Mouse (Mus musculus) midbrain, embryonic 15.5 days (tissue): Measurements from ENCODE around the gene Prickle1. TPM values are rescaled to one million over a fixed set of nuclear protein-coding genes. Genes with fewer than 3 reads are reported as not detected.

Experiments
- ATAC-seq: fragments of 200-750 bp; cut with Nextera tagmentation; replicated peaks from 2 replicates; pipeline ENCODE4 v1.8.0; 2017; ENCODE audit warnings: moderate TSS enrichment
- H3K27ac ChIP-seq: fragments of 300-500 bp; sonication (generic); 2 replicates; pipeline ENCODE4 v1.5.1; 2015; ENCODE audit warnings: mild to moderate bottlenecking, inconsistent platforms
- H3K27me3 ChIP-seq: fragments of 300-500 bp; sonication (generic); replicated peaks from 2 replicates; pipeline ENCODE4 v1.6.1; 2015; ENCODE audit warnings: inconsistent platforms
- H3K36me3 ChIP-seq: fragments of 300-500 bp; sonication (generic); replicated peaks from 2 replicates; pipeline ENCODE4 v1.6.1; 2015; ENCODE audit warnings: inconsistent platforms
- H3K4me1 ChIP-seq: fragments of 300-500 bp; sonication (generic); 2 replicates; pipeline ENCODE4 v1.6.1; 2015; ENCODE audit warnings: inconsistent platforms
- H3K4me2 ChIP-seq: fragments of 300-500 bp; sonication (generic); 2 replicates; pipeline ENCODE4 v1.6.1; 2015; ENCODE audit warnings: inconsistent platforms, mild to moderate bottlenecking, moderate library complexity
- H3K4me3 ChIP-seq: fragments of 300-500 bp; sonication (generic); 2 replicates; pipeline ENCODE4 v1.5.1; 2015; ENCODE audit warnings: mild to moderate bottlenecking, inconsistent platforms
- H3K9ac ChIP-seq: fragments of 300-500 bp; sonication (generic); 2 replicates; pipeline ENCODE4 v1.6.1; 2015; ENCODE audit warnings: mild to moderate bottlenecking, inconsistent platforms
- H3K9me3 ChIP-seq: fragments of 300-500 bp; sonication (generic); 2 replicates; pipeline ENCODE4 v1.6.1; 2016; ENCODE audit warnings: inconsistent platforms
- WGBS: fragments of 180-500 bp; shearing (Covaris S2); methylation state at CpG from one replicate; pipeline ENCODE4 v1.1.7; 2015; ENCODE audit warnings: mixed read lengths; 5-methylcytosine and 5-hydroxymethylcytosine counted together
- polyA plus RNA-seq: library from polyadenylated mRNA; unstranded; fragments of >200 nt; fragmentation: Nextera tagmentation; extraction: Ambion mirVana; gene quantifications from 2 replicates; pipeline ENCODE4 v1.2.1, GENCODE M21; 2015

Gene Prickle1
- polyA plus RNA-seq, 1 experiment from 2014 or later: 12.9 TPM

GRCm38 (mm10) chr15:93567546-93568307, 28.0 kb downstream of the Prickle1 start:
- H3K36me3 ChIP-seq: no peaks in the 10 kb centered on the region
- H3K27ac ChIP-seq: no peak overlapping the region
- H3K4me1 ChIP-seq: peaks cover 6% of the 10 kb centered on the region; the same call in 1 of the 2 replicates
- no peak overlapping the region for H3K4me2 ChIP-seq
- no peak for ATAC-seq
- no peak overlapping the region for H3K9ac ChIP-seq
- no peak overlapping the region for H3K4me3 ChIP-seq
- WGBS: 71% methylated on average over 14 of the region's 14 CpGs
- no peaks in the 10 kb centered on the region for H3K27me3 ChIP-seq
- H3K9me3 ChIP-seq: no peaks in the 10 kb centered on the region

GRCm38 (mm10) chr15:93563491-93563890, 32.2 kb downstream of the Prickle1 start:
- Histone ChIP-seq H3K4me2 (no peak overlapping the region), H3K36me3 (no peaks in the 10 kb centered on the region), H3K27me3 (no peaks in the 10 kb centered on the region), H3K9ac (no peak overlapping the region), H3K4me3 (no peak overlapping the region), H3K4me1 (peaks cover 6% of the 10 kb centered on the region; the same call in 1 of the 2 replicates), H3K9me3 (no peaks in the 10 kb centered on the region), H3K27ac (no peak overlapping the region)
- ATAC-seq: no peak
- WGBS: 65% methylated on average over 5 of the region's 5 CpGs

GRCm38 (mm10) chr15:93561540-93561939, 34.2 kb downstream of the Prickle1 start:
- no peak for ATAC-seq
- Histone ChIP-seq H3K9ac (no peak overlapping the region), H3K9me3 (no peaks in the 10 kb centered on the region), H3K27me3 (no peaks in the 10 kb centered on the region), H3K4me3 (no peak overlapping the region), H3K4me1 (no peaks in the 10 kb centered on the region), H3K36me3 (no peaks in the 10 kb centered on the region), H3K4me2 (no peak overlapping the region), H3K27ac (no peak overlapping the region)
- 77% methylated on average over 6 of the region's 6 CpGs for WGBS

- Histone ChIP-seq H3K9ac (no peak overlapping the region), H3K27ac (no peak overlapping the region), H3K4me1 (no peaks in the 10 kb centered on the region), H3K4me2 (no peak overlapping the region), H3K4me3 (no peak overlapping the region), H3K9me3 (no peaks in the 10 kb centered on the region), H3K36me3 (no peaks in the 10 kb centered on the region), H3K27me3 (no peaks in the 10 kb centered on the region)
- ATAC-seq: no peak
- 78% methylated on average over 12 of the region's 12 CpGs for WGBS
Measured at GRCm38 (mm10) chr15:93558421-93558820, 37.3 kb downstream of the Prickle1 start.

- Histone ChIP-seq H3K4me2 (no peak overlapping the region), H3K9ac (no peak overlapping the region), H3K4me3 (no peak overlapping the region), H3K9me3 (no peaks in the 10 kb centered on the region), H3K27me3 (no peaks in the 10 kb centered on the region), H3K36me3 (no peaks in the 10 kb centered on the region), H3K27ac (no peak overlapping the region), H3K4me1 (peaks cover 9% of the 10 kb centered on the region)
- 63% methylated on average over 8 of the region's 8 CpGs for WGBS
- ATAC-seq: no peak
Measured at GRCm38 (mm10) chr15:93555719-93556118, 40.0 kb downstream of the Prickle1 start.

GRCm38 (mm10) chr15:93554203-93554851, 41.4 kb downstream of the Prickle1 start:
- Histone ChIP-seq H3K9ac (no peak overlapping the region), H3K27me3 (no peaks in the 10 kb centered on the region), H3K27ac (no peak overlapping the region), H3K9me3 (no peaks in the 10 kb centered on the region), H3K4me3 (no peak overlapping the region), H3K4me1 (peaks cover 9% of the 10 kb centered on the region), H3K36me3 (no peaks in the 10 kb centered on the region), H3K4me2 (no peak overlapping the region)
- no peak for ATAC-seq
- WGBS: 88% methylated on average over 12 of the region's 12 CpGs

GRCm38 (mm10) chr15:93552169-93552568, 43.5 kb downstream of the Prickle1 start:
- no peak overlapping the region for H3K9ac ChIP-seq
- peaks cover 9% of the 10 kb centered on the region for H3K4me1 ChIP-seq
- H3K27ac ChIP-seq: no peak overlapping the region
- H3K4me3 ChIP-seq: no peak overlapping the region
- H3K27me3 ChIP-seq: no peaks in the 10 kb centered on the region
- no peaks in the 10 kb centered on the region for H3K9me3 ChIP-seq
- H3K4me2 ChIP-seq: peak overlapping the region; percentile 32
- H3K36me3 ChIP-seq: no peaks in the 10 kb centered on the region
- peak; percentile 56 for ATAC-seq
- 3% methylated on average over 9 of the region's 9 CpGs for WGBS

GRCm38 (mm10) chr15:93548297-93548696, 47.4 kb downstream of the Prickle1 start:
- no peak for ATAC-seq
- H3K27me3 ChIP-seq: no peaks in the 10 kb centered on the region
- no peak overlapping the region for H3K27ac ChIP-seq
- no peak overlapping the region for H3K4me2 ChIP-seq
- no peaks in the 10 kb centered on the region for H3K9me3 ChIP-seq
- H3K4me3 ChIP-seq: no peak overlapping the region
- 84% methylated on average over 9 of the region's 9 CpGs for WGBS
- peaks cover 9% of the 10 kb centered on the region for H3K4me1 ChIP-seq
- H3K36me3 ChIP-seq: no peaks in the 10 kb centered on the region
- H3K9ac ChIP-seq: no peak overlapping the region

GRCm38 (mm10) chr15:93539415-93539814, 56.3 kb downstream of the Prickle1 start:
- no peaks in the 10 kb centered on the region for H3K9me3 ChIP-seq
- no peaks in the 10 kb centered on the region for H3K36me3 ChIP-seq
- H3K4me2 ChIP-seq: no peak overlapping the region
- ATAC-seq: no peak
- no peaks in the 10 kb centered on the region for H3K4me1 ChIP-seq
- no peaks in the 10 kb centered on the region for H3K27me3 ChIP-seq
- H3K27ac ChIP-seq: no peak overlapping the region
- no peak overlapping the region for H3K4me3 ChIP-seq
- H3K9ac ChIP-seq: no peak overlapping the region
- 79% methylated on average over 3 of the region's 3 CpGs for WGBS

- no peak overlapping the region for H3K4me3 ChIP-seq
- no peaks in the 10 kb centered on the region for H3K9me3 ChIP-seq
- no peaks in the 10 kb centered on the region for H3K36me3 ChIP-seq
- H3K4me2 ChIP-seq: no peak overlapping the region
- H3K27ac ChIP-seq: no peak overlapping the region
- H3K27me3 ChIP-seq: no peaks in the 10 kb centered on the region
- no peak overlapping the region for H3K9ac ChIP-seq
- ATAC-seq: no peak
- WGBS: 89% methylated on average over 21 of the region's 21 CpGs
- H3K4me1 ChIP-seq: no peaks in the 10 kb centered on the region
Measured at GRCm38 (mm10) chr15:93538551-93539205, 57.0 kb downstream of the Prickle1 start.

GRCm38 (mm10) chr15:93537745-93538144, 57.9 kb downstream of the Prickle1 start:
- Histone ChIP-seq H3K4me1 (no peaks in the 10 kb centered on the region), H3K9me3 (no peaks in the 10 kb centered on the region), H3K36me3 (no peaks in the 10 kb centered on the region), H3K9ac (no peak overlapping the region), H3K27ac (no peak overlapping the region), H3K27me3 (no peaks in the 10 kb centered on the region), H3K4me2 (no peak overlapping the region), H3K4me3 (no peak overlapping the region)
- 86% methylated on average over 7 of the region's 7 CpGs for WGBS
- no peak for ATAC-seq

- whole genome bisulfite sequencing: 77% methylated on average over 4 of the region's 4 CpGs
- Histone ChIP-seq H3K27ac (no peak overlapping the region), H3K27me3 (no peaks in the 10 kb centered on the region), H3K9me3 (no peaks in the 10 kb centered on the region), H3K4me3 (no peak overlapping the region), H3K9ac (no peak overlapping the region), H3K4me2 (no peak overlapping the region), H3K36me3 (no peaks in the 10 kb centered on the region), H3K4me1 (no peaks in the 10 kb centered on the region)
- ATAC-seq: no peak
Measured at GRCm38 (mm10) chr15:93536191-93536590, 59.5 kb downstream of the Prickle1 start.
